Mouse (Mus musculus) heart, postnatal 0 days (tissue): ENCODE results near the gene Fam174b.

ENCODE experiments used
- CTCF ChIP-seq: IDR thresholded peaks from 2 replicates; pipeline ENCODE4 v1.5.1; 2016; ENCODE audit warnings: antibody characterized with exemption, control low read depth, low read depth
- EP300 ChIP-seq: IDR thresholded peaks from 2 replicates; pipeline ENCODE4 v1.6.1; 2016; ENCODE audit warnings: antibody characterized with exemption, low read depth

- TF ChIP-seq CTCF, result no peak
- TF ChIP-seq EP300, result no peak
Measured at GRCm38 (mm10) chr7:73784736-73785428, 44.8 kb downstream of the Fam174b start.
